Mouse (Mus musculus): ENCODE results near the gene Gpr1. TPM values are rescaled to one million over a fixed set of nuclear protein-coding genes. Genes with fewer than 3 reads are reported as not detected.

The Gpr1 gene
- polyA plus RNA-seq, 1 experiment: not detected

- no peak for TF ChIP-seq GATA1 (IDR thresholded peaks at IDR 0.05; ENCODE audit: low read length)
Observed at GRCm38 (mm10) chr1:63140231-63140630, 74.1 kb downstream of the Gpr1 start.

- TF ChIP-seq GATA1 (IDR thresholded peaks at IDR 0.05; ENCODE audit: low read length): no peak
Observed at GRCm38 (mm10) chr1:63137971-63138370, 76.4 kb downstream of the Gpr1 start.

- no peak for TF ChIP-seq GATA1 (IDR thresholded peaks at IDR 0.05; ENCODE audit: low read length)
Observed at GRCm38 (mm10) chr1:63134530-63134929, 79.8 kb downstream of the Gpr1 start.

Other genes with a start within 250 kb of the Gpr1 start
- 3.7 and 5.1 TPM in 2 replicates for gene Ino80d, start 99.9 kb downstream of the Gpr1 start, polyA plus RNA-seq (2012)
- 92.8 and 570 TPM in 2 replicates for gene Eef1b2, start 37.7 kb downstream of the Gpr1 start, polyA plus RNA-seq (2012)
- 71.9 and 90.3 TPM in 2 replicates for gene Ndufs1, start 37.7 kb downstream of the Gpr1 start, polyA plus RNA-seq (2012)
- 0.01 TPM in 1 of 2 replicates, not detected in the other for gene Zdbf2, start 58.7 kb upstream of the Gpr1 start, polyA plus RNA-seq (2012)
- not detected in 2 replicates for gene Adam23, start 231.3 kb upstream of the Gpr1 start, polyA plus RNA-seq (2012)

Measured in G1E-ER4 (cell line).